Mouse (Mus musculus): ENCODE measurements at regions not wholly inside any gene's neighbourhood (a gene's known extent, or its start where the extent isn't known, plus 50 kb on each side); places are given as distances from the start of the nearest gene placed in this dataset.
A peak's percentile ranks its signal among the peaks of the same experiment; 100 is the strongest.

DNA sequence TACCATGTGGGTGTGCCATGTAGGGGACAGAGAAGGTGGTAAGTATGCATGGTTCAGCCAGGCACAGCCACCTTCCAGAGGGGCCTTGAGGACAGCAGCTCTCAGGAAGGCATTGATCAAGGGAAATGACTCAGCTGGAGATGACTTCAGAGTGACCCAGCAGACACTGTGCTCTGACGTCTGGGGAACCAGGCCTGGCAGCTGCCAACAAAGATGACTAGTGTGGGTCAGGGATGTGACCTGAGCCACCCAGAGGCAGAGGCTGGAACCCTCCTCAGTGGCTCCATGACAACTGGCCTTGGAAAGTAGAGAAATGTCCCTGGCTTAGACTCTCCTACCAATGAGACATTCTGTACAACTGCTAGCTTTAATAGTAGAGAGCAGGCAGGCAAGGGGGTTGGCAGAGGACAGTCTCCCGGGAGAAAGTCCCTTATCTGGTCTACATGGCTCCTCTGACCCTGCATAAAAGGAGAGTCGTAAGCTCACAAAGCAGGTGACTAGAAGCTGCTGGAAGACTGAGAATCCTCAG, 348.5 kb downstream of the Eipr1 start:
- DNase-seq (ENCODE audit: low spot score), result no peak
- no peaks in the 10 kb centered on the region for H3K27me3 ChIP-seq (ENCODE audit: low read depth, poor library complexity, severe bottlenecking)
- H3K4me1 ChIP-seq, result peaks cover 16% of the 10 kb centered on the region
- no peak overlapping the region for H3K4me3 ChIP-seq
- WGBS, result 64% methylated on average over 3 of the region's 3 CpGs
- no peaks in the 10 kb centered on the region for H3K9me3 ChIP-seq (replicated peaks)
- H3K27ac ChIP-seq, result no peak overlapping the region
- no peaks in the 10 kb centered on the region for H3K36me3 ChIP-seq

- Histone ChIP-seq H3K27me3 (ENCODE audit: low read depth, poor library complexity, severe bottlenecking) (no peaks in the 10 kb centered on the region), H3K4me1 (no peaks in the 10 kb centered on the region), H3K4me3 (no peak overlapping the region), H3K9me3 (replicated peaks) (no peaks in the 10 kb centered on the region), H3K27ac (0 out of 2 replicates have a peak overlapping the region, but pooled peaks have one; percentile 25), H3K36me3 (no peaks in the 10 kb centered on the region)
- 85% methylated on average over 16 of the region's 16 CpGs for WGBS
- DNase-seq (ENCODE audit: low spot score), result no peak
Measured at GRCm38 (mm10) chr12:29106893-29107719, 355.5 kb downstream of the Eipr1 start.

GRCm38 (mm10) chr12:29107720-29108051, 356.1 kb downstream of the Eipr1 start:
- 86% methylated on average over 3 of the region's 3 CpGs for WGBS
- H3K27me3 ChIP-seq (ENCODE audit: low read depth, poor library complexity, severe bottlenecking), result no peaks in the 10 kb centered on the region
- H3K27ac ChIP-seq, result 0 out of 2 replicates have a peak overlapping the region, but pooled peaks have one; percentile 25
- H3K4me3 ChIP-seq, result no peak overlapping the region
- no peaks in the 10 kb centered on the region for H3K9me3 ChIP-seq (replicated peaks)
- H3K4me1 ChIP-seq, result no peaks in the 10 kb centered on the region
- no peak for DNase-seq (ENCODE audit: low spot score)
- H3K36me3 ChIP-seq, result no peaks in the 10 kb centered on the region

- Histone ChIP-seq H3K27ac (no peak overlapping the region), H3K36me3 (no peaks in the 10 kb centered on the region), H3K4me1 (peaks cover 7% of the 10 kb centered on the region; the same call in 1 of the 2 replicates), H3K4me3 (no peak overlapping the region), H3K27me3 (ENCODE audit: low read depth, poor library complexity, severe bottlenecking) (no peaks in the 10 kb centered on the region), H3K9me3 (replicated peaks) (no peaks in the 10 kb centered on the region)
- 84% methylated on average over 2 of the region's 2 CpGs for WGBS
- no peak for DNase-seq (ENCODE audit: low spot score)
Measured at GRCm38 (mm10) chr12:29118336-29118735, 366.7 kb downstream of the Eipr1 start.

GRCm38 (mm10) chr12:29121159-29121558, 369.6 kb downstream of the Eipr1 start:
- Histone ChIP-seq H3K36me3 (no peaks in the 10 kb centered on the region), H3K27me3 (ENCODE audit: low read depth, poor library complexity, severe bottlenecking) (no peaks in the 10 kb centered on the region), H3K4me3 (no peak overlapping the region), H3K27ac (no peak overlapping the region), H3K4me1 (peaks cover 23% of the 10 kb centered on the region; the same call in 1 of the 2 replicates), H3K9me3 (replicated peaks) (no peaks in the 10 kb centered on the region)
- 90% methylated on average over 2 of the region's 2 CpGs for WGBS
- DNase-seq (ENCODE audit: low spot score), result no peak

DNA sequence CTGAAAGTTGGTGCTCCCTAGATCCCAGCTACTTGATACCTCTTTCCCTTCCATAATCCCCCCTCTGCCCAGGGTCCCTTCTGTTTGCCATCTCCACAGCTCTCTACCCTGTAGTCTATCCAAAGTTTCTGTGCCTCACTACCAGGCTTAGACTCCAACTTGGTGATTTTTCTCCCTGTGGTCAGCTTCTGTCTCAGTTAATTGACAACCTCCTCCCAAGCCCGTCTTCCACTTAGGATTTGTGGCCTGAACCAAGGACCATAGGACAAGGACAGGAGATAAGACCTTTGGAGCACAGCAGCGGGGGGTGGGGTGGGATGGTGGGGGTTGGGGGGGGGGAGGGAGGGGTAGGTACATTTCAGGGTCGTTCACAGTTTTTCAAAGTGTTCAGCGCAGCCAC, 371.3 kb downstream of the Eipr1 start:
- no peak overlapping the region for H3K4me3 ChIP-seq
- H3K4me1 ChIP-seq, result peaks cover 23% of the 10 kb centered on the region; the same call in 1 of the 2 replicates
- WGBS, result 78% methylated on average over 4 of the region's 4 CpGs
- no peaks in the 10 kb centered on the region for H3K27me3 ChIP-seq (ENCODE audit: low read depth, poor library complexity, severe bottlenecking)
- no peaks in the 10 kb centered on the region for H3K36me3 ChIP-seq
- no peaks in the 10 kb centered on the region for H3K9me3 ChIP-seq (replicated peaks)
- no peak for DNase-seq (ENCODE audit: low spot score)
- H3K27ac ChIP-seq, result no peak overlapping the region

GRCm38 (mm10) chr12:29124079-29124668, 372.6 kb downstream of the Eipr1 start:
- 54% methylated on average over 7 of the region's 7 CpGs for WGBS
- no peak overlapping the region for H3K27ac ChIP-seq

GRCm38 (mm10) chr12:29128844-29129243, 377.2 kb downstream of the Eipr1 start:
- no peak overlapping the region for H3K4me3 ChIP-seq
- no peak overlapping the region for H3K27ac ChIP-seq
- peaks cover 17% of the 10 kb centered on the region; the same call in 1 of the 2 replicates for H3K4me1 ChIP-seq
- H3K9me3 ChIP-seq (replicated peaks), result no peaks in the 10 kb centered on the region
- DNase-seq (ENCODE audit: low spot score), result no peak
- H3K27me3 ChIP-seq (ENCODE audit: low read depth, poor library complexity, severe bottlenecking), result no peaks in the 10 kb centered on the region
- WGBS, result 52% methylated on average over 10 of the region's 10 CpGs
- no peaks in the 10 kb centered on the region for H3K36me3 ChIP-seq

More at GRCm38 (mm10) chr12:29124079-29124668, 372.6 kb downstream of the Eipr1 start:
- Histone ChIP-seq H3K27me3 (ENCODE audit: low read depth, poor library complexity, severe bottlenecking) (no peaks in the 10 kb centered on the region), H3K4me1 (peaks cover 23% of the 10 kb centered on the region; the same call in 1 of the 2 replicates), H3K36me3 (no peaks in the 10 kb centered on the region), H3K4me3 (no peak overlapping the region), H3K9me3 (replicated peaks) (no peaks in the 10 kb centered on the region)
- DNase-seq (ENCODE audit: low spot score), result no peak

DNA sequence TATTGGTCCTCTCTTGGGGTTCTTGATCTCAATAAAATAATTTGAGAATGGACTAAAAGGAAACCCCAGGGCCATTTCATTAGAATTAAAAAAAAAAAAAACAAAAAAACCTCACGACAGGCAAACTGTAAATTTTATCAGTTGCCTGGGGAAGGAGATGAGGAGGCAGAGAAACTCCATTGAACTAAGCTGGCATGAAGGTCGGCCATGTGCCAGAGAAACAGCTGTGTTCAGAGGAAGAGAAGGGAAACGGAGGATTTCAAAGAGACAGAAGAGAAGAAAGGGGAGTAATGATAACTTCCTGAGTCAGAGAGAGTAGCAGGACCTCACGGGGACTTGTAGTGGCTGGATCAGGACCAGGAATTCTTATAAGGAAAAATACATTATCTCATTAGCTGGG, 377.7 kb downstream of the Eipr1 start:
- Histone ChIP-seq H3K27ac (no peak overlapping the region), H3K4me3 (no peak overlapping the region), H3K4me1 (peaks cover 12% of the 10 kb centered on the region; the same call in 1 of the 2 replicates), H3K9me3 (replicated peaks) (no peaks in the 10 kb centered on the region), H3K27me3 (ENCODE audit: low read depth, poor library complexity, severe bottlenecking) (no peaks in the 10 kb centered on the region), H3K36me3 (no peaks in the 10 kb centered on the region)
- no peak for DNase-seq (ENCODE audit: low spot score)
- WGBS, result 70% methylated on average over 4 of the region's 4 CpGs

GRCm38 (mm10) chr12:29134326-29134725, 382.7 kb downstream of the Eipr1 start:
- Histone ChIP-seq H3K4me3 (no peak overlapping the region), H3K27me3 (ENCODE audit: low read depth, poor library complexity, severe bottlenecking) (no peaks in the 10 kb centered on the region), H3K27ac (no peak overlapping the region), H3K4me1 (no peaks in the 10 kb centered on the region), H3K9me3 (replicated peaks) (no peaks in the 10 kb centered on the region), H3K36me3 (no peaks in the 10 kb centered on the region)
- no peak for DNase-seq (ENCODE audit: low spot score)
- 82% methylated on average over 2 of the region's 2 CpGs for WGBS

- no peaks in the 10 kb centered on the region for H3K36me3 ChIP-seq
- no peak for DNase-seq (ENCODE audit: low spot score)
- no peak overlapping the region for H3K4me3 ChIP-seq
- no peaks in the 10 kb centered on the region for H3K27me3 ChIP-seq (ENCODE audit: low read depth, poor library complexity, severe bottlenecking)
- no peaks in the 10 kb centered on the region for H3K9me3 ChIP-seq (replicated peaks)
- no peak overlapping the region for H3K27ac ChIP-seq
- WGBS, result 80% methylated on average over 5 of the region's 5 CpGs
- 0 out of 2 replicates have a peak, but pooled peaks cover 8% of the 10 kb centered on the region for H3K4me1 ChIP-seq
Measured at GRCm38 (mm10) chr12:29136850-29137268, 385.3 kb downstream of the Eipr1 start.

DNA sequence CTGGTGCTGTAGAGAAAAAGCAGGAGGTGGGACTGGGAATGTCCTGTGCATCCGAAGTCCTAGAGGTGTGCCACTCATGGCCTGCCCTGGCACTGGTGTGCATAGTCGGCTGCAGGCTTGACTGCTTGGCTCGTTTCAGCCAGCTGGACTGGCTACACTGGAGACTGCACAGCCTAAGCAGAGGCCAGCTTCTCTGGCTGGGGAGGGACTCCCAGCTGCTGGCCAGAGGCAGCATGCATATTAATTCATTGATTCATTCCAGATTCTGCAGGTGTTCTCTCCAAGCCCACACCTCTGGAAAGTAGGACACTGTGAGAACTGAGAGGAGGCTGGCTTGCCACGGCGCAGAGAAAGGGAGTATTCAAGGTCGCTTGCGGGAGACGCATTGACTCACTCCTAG, 385.9 kb downstream of the Eipr1 start:
- 82% methylated on average over 8 of the region's 8 CpGs for WGBS
- H3K4me1 ChIP-seq, result 0 out of 2 replicates have a peak, but pooled peaks cover 8% of the 10 kb centered on the region
- H3K27ac ChIP-seq, result no peak overlapping the region
- H3K4me3 ChIP-seq, result no peak overlapping the region
- no peaks in the 10 kb centered on the region for H3K27me3 ChIP-seq (ENCODE audit: low read depth, poor library complexity, severe bottlenecking)
- no peaks in the 10 kb centered on the region for H3K36me3 ChIP-seq
- no peak for DNase-seq (ENCODE audit: low spot score)
- H3K9me3 ChIP-seq (replicated peaks), result no peaks in the 10 kb centered on the region

GRCm38 (mm10) chr12:29140576-29140975, 387.6 kb upstream of the Myt1l start:
- no peak for DNase-seq (ENCODE audit: low spot score)
- no peaks in the 10 kb centered on the region for H3K27me3 ChIP-seq (ENCODE audit: low read depth, poor library complexity, severe bottlenecking)
- 0 out of 2 replicates have a peak, but pooled peaks cover 8% of the 10 kb centered on the region for H3K4me1 ChIP-seq
- H3K9me3 ChIP-seq (replicated peaks), result no peaks in the 10 kb centered on the region
- no peak overlapping the region for H3K4me3 ChIP-seq
- 52% methylated on average over 3 of the region's 3 CpGs for WGBS
- H3K27ac ChIP-seq, result no peak overlapping the region
- no peaks in the 10 kb centered on the region for H3K36me3 ChIP-seq
